Mouse (Mus musculus) liver, embryonic 13.5 days (tissue): Measurements from ENCODE around the gene Sept1. TPM values are rescaled to one million over a fixed set of nuclear protein-coding genes. Genes with fewer than 3 reads are reported as not detected.
A peak's percentile ranks its signal among the peaks of the same experiment; 100 is the strongest.

Experiments
- ATAC-seq: fragments of 200-750 bp; cut with Nextera tagmentation; 2 replicates; pipeline ENCODE4 v1.8.0; 2017; ENCODE audit warnings: low read depth, mild to moderate bottlenecking, moderate number of reproducible peaks, moderate library complexity
- DNase-seq: peaks from one replicate; pipeline ENCODE4 v3.0.0; 2022
- H3K27ac ChIP-seq: fragments of 300-500 bp; sonication (generic); 2 replicates; pipeline ENCODE4 v1.5.1; 2015; ENCODE audit warnings: moderate library complexity, mild to moderate bottlenecking, inconsistent platforms
- H3K27me3 ChIP-seq: fragments of 300-500 bp; sonication (generic); 2 replicates; pipeline ENCODE4 v1.6.1; 2015; ENCODE audit warnings: mild to moderate bottlenecking, inconsistent platforms
- H3K36me3 ChIP-seq: fragments of 300-500 bp; sonication (generic); 2 replicates; pipeline ENCODE4 v1.6.1; 2015; ENCODE audit warnings: mild to moderate bottlenecking, inconsistent platforms
- H3K4me1 ChIP-seq: fragments of 300-500 bp; sonication (generic); replicated peaks from 2 replicates; pipeline ENCODE4 v1.6.1; 2015; ENCODE audit warnings: inconsistent platforms
- H3K4me2 ChIP-seq: fragments of 300-500 bp; sonication (generic); 2 replicates; pipeline ENCODE4 v1.6.1; 2015; ENCODE audit warnings: inconsistent platforms, mild to moderate bottlenecking, moderate library complexity
- H3K4me3 ChIP-seq: fragments of 300-500 bp; sonication (generic); replicated peaks from 2 replicates; pipeline ENCODE4 v1.5.1; 2015; ENCODE audit warnings: mild to moderate bottlenecking, inconsistent platforms
- H3K9ac ChIP-seq: fragments of 300-500 bp; sonication (generic); 2 replicates; pipeline ENCODE4 v1.6.1; 2015; ENCODE audit warnings: mild to moderate bottlenecking, inconsistent platforms
- H3K9me3 ChIP-seq: fragments of 300-500 bp; sonication (generic); replicated peaks from 2 replicates; pipeline ENCODE4 v1.6.1; 2016; ENCODE audit warnings: inconsistent platforms
- WGBS: fragments of 180-500 bp; shearing (Covaris S2); methylation state at CpG from one replicate; pipeline ENCODE4 v1.1.7; 2015; ENCODE audit not compliant: insufficient replicate concordance; 5-methylcytosine and 5-hydroxymethylcytosine counted together
- polyA plus RNA-seq: library from polyadenylated mRNA; unstranded; fragments of >200 nt; fragmentation: Nextera tagmentation; extraction: Ambion mirVana; gene quantifications from 2 replicates; pipeline ENCODE4 v1.2.1, GENCODE M21; 2015

Sept1 gene
- polyA plus RNA-seq: 9.7 and 9.8 TPM in 2 replicates

DNA sequence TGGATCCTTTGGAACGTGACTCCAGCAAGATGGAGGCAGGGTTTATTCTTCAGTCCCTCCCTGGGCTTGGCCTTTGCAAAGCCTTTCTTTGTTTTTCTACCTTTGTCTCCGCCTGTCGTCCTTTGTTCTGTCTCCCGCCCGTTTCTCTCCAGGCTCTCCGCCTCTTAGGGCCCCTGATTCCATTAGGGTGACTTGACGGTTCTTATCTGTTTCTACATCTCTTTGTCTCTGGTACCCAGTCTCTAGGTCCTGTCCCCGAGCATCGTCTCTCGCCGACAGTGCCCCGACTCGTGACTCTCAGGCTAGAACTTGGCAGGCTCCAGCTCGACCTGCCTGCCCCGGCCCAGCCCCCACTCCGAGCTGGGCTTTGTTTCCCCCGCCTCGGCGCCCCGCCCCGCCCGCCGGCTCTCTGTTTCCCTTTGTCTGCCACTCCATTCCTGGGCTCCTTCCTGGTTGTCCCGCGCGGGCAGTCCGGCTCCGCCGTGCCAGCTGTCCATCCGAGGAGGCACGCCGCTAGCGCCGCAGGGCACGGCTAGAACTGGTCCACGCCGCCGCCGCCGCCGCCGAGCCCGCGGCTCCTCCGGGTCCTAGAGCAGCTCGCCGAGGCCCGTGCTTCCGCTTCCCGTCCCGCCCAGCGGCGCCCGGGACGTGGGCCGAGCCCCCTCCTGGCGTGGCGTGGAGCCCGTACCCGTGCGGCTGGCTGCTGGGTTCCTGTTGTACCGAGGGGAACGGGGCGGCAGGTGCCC is at the start of gene Sept1, which contains the start of gene Zfp553:
Gene Sept1, minus strand, starts transcription at position 509 of the 746 bp plus-strand sequence.
Gene Zfp553, plus strand, starts transcription at position 440 of the 746 bp plus-strand sequence.
- Histone ChIP-seq H3K27me3 (no peaks in the 10 kb centered on the region), H3K27ac (peak within 1 kb of the TSS; percentile 93), H3K4me3 (peak within 1 kb of the TSS; percentile 97), H3K4me1 (peaks cover 54% of the 10 kb centered on the region), H3K36me3 (peaks cover 40% of the 10 kb centered on the region), H3K9ac (peak within 1 kb of the TSS; percentile 96), H3K4me2 (peak within 1 kb of the TSS; percentile 89), H3K9me3 (no peaks in the 10 kb centered on the region)
- ATAC-seq (peak; percentile 86), DNase-seq (peak; percentile 73)
- under 1% methylated on average over 64 of the region's 64 CpGs for WGBS

DNA sequence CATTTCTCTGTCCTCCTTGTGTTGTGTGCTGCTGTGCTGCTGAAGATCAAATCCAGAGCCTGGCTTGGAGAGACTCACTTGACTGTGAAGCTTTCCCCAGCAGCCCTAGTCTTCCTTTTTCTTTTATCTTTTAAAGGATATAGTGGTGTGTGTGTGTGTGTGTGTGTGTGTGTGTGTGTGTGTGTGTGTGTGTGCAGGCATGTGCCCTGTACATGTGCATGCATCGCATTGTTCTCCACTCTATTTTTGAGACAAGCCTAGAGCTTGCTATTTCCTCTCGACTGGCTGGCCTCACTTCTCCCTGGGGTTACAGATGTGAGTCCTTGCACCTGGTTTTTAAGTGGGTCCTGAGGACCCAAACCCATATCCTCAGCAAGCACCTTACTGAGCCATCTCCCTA is 49.3 kb upstream of the Sept1 start:
- Histone ChIP-seq H3K4me3 (no peak overlapping the region), H3K4me1 (peaks cover 49% of the 10 kb centered on the region), H3K27ac (no peak overlapping the region), H3K4me2 (no peak overlapping the region), H3K27me3 (no peaks in the 10 kb centered on the region), H3K36me3 (no peaks in the 10 kb centered on the region), H3K9ac (no peak overlapping the region), H3K9me3 (no peaks in the 10 kb centered on the region)
- DNase-seq: no peak
- ATAC-seq: no peak
- 66% methylated on average over 2 of the region's 2 CpGs for WGBS

DNA sequence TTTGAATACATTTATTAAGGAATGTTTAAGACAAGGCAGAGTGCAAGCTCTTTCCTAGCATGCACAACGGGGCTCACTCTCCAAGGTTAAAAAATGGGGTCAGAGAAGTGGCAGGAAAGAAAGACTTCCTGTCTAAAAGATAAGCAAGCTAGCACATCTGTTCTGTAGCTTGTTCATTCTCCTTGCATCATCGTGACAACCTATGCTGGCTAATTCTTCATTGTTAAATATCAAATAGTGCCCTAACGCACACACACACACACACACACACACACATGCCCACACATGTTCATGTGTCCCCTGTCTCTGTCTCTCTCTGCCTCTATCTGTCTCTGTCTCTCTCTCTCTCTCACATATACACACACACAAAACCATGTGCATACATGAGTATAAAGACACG is 48.2 kb upstream of the Sept1 start:
- DNase-seq (no peak), ATAC-seq (no peak)
- Histone ChIP-seq H3K27ac (no peak overlapping the region), H3K36me3 (no peaks in the 10 kb centered on the region), H3K4me2 (no peak overlapping the region), H3K9me3 (no peaks in the 10 kb centered on the region), H3K27me3 (no peaks in the 10 kb centered on the region), H3K4me1 (peaks cover 51% of the 10 kb centered on the region), H3K9ac (no peak overlapping the region), H3K4me3 (no peak overlapping the region)
- 14% methylated on average over 4 of the region's 4 CpGs for WGBS

DNA sequence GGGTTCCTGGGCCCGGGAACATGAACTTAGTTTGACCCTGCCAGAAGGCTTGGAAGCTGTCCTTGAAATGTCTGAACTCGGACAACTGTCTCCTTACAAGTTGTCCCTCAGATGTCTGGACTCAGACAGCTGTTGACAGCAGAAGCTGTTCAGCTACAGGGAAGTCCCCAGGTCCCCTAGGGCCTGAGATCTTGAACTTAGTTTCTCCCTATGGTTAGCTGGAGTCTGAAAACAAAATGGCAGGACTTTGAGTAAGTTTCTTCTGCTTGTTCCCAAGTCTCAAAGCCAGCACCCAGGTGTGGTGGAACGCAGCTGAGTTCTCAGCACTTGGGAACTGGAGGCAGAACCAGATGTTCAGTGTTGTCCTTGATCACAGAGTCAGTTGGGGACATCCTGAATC is 47.2 kb upstream of the Sept1 start:
- 0 out of 2 replicates have a peak overlapping the region, but pooled peaks have one; percentile 1 for H3K27ac ChIP-seq
- 66% methylated on average over 3 of the region's 3 CpGs for WGBS

DNA sequence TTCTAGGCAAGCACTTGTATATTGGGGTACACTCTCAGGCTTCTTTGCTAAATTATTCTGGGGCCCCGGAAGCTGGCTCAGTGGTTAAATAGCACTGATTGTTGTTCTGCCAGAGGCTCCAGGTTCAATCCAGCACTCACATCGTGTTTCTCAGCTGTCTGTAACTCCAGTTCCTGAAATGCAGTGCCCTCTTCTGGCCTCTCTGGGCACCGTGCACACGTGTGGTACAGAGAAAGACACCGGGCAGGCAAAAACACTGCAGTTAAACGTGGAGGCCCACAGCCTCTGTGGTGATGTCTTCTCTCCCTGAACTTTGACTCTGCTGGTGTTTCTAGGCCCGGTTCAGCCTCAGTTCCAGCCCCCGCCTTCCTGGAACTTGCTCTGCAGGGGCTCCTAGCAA is 45.4 kb upstream of the Sept1 start:
- Histone ChIP-seq H3K27me3 (no peaks in the 10 kb centered on the region), H3K36me3 (no peaks in the 10 kb centered on the region), H3K4me1 (peaks cover 52% of the 10 kb centered on the region), H3K4me2 (no peak overlapping the region), H3K9me3 (no peaks in the 10 kb centered on the region), H3K27ac (peak overlapping the region; percentile 53; the same call in 1 of the 2 replicates), H3K4me3 (no peak overlapping the region), H3K9ac (peak overlapping the region; percentile 17; the same call in 1 of the 2 replicates)
- 11% methylated on average over 8 of the region's 8 CpGs for WGBS
- DNase-seq: peak; percentile 43
- ATAC-seq: no peak

More for the DNA sequence above, 47.2 kb upstream of the Sept1 start:
- DNase-seq (no peak), ATAC-seq (no peak)
- no peaks in the 10 kb centered on the region for H3K36me3 ChIP-seq
- no peak overlapping the region for H3K4me2 ChIP-seq
- no peaks in the 10 kb centered on the region for H3K9me3 ChIP-seq
- no peaks in the 10 kb centered on the region for H3K27me3 ChIP-seq
- peaks cover 47% of the 10 kb centered on the region for H3K4me1 ChIP-seq
- no peak overlapping the region for H3K9ac ChIP-seq
- no peak overlapping the region for H3K4me3 ChIP-seq

DNA sequence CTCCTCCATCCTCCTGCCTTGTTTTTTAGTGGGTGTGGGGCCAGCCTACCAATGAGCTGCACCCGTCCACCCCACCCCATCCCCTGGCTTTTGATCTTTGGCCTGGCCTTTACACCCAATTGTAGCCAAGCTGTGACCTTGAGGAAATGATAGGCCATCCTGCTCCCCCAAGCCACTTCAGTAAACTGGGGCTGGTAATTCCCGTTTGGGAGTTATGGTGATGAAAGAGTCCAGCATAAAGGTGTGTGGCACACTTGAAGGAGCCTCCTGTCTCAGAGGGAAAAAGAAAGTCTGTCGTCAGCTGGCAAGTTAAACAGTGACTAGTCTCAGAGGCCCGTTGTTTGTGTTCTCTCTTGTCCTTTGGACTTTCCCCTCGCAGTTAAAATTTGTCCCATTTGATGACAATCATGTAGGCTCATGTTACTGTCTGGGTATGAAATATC is 43.6 kb upstream of the Sept1 start:
- no peak for ATAC-seq
- WGBS: 65% methylated on average over 5 of the region's 5 CpGs
- Histone ChIP-seq H3K27ac (peak overlapping the region; percentile 68), H3K9ac (no peak overlapping the region), H3K4me3 (no peak overlapping the region), H3K4me2 (no peak overlapping the region), H3K4me1 (peaks cover 69% of the 10 kb centered on the region), H3K27me3 (no peaks in the 10 kb centered on the region), H3K9me3 (no peaks in the 10 kb centered on the region), H3K36me3 (peaks cover 13% of the 10 kb centered on the region)
- no peak for DNase-seq

DNA sequence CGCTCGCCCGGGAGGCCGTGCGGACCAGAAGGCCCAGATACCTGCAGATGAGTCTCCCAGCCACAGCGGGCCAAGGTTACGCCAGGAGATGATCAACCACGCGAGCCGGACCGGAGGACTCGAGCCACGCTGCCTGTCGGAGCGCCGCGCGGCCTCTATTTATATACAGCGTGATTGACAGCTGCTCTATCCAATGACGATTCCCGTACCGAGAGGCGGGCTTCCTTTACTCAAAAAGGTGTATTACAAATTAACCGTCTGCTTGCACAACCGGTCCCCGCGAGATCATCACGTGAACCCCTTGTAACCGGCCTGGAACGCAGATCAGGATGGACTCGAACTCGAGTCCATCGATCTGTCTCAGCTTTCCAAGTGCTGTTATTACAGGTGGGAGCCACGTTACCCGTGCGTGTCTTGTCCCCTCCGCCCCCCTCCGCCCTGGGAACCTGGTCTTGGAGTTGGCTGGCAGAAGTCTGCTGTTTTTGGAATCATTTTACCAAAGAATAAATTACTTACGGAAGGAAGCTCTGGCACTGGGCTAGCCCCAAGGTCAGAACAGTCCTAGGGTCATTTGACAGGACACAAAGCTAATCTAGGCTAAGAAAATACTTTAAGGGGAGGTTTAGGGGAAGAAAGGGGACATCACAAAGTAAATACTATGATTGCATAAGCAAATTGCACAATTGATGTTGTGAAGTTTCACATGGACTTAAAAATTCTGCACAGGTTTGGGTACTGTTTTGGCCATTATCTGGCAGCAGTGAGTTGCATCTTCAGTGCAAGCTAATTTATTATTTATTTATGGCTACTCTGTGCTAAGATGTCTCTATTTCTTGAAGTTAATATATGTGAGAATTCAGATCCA is 41.2 kb upstream of the Sept1 start, which contains the start of gene Sephs2:
Gene Sephs2, minus strand, starts transcription at position 131 of the 865 bp plus-strand sequence.
- Histone ChIP-seq H3K36me3 (peaks cover 33% of the 10 kb centered on the region), H3K4me3 (peak within 1 kb of the TSS; percentile 90), H3K27ac (peak within 1 kb of the TSS; percentile 88), H3K9me3 (no peaks in the 10 kb centered on the region), H3K9ac (peak within 1 kb of the TSS; percentile 96), H3K4me1 (peaks cover 64% of the 10 kb centered on the region), H3K4me2 (peak within 1 kb of the TSS; percentile 85), H3K27me3 (no peaks in the 10 kb centered on the region)
- ATAC-seq (peak; percentile 84), DNase-seq (peak; percentile 91)
- 2% methylated on average over 39 of the region's 39 CpGs for WGBS

DNA sequence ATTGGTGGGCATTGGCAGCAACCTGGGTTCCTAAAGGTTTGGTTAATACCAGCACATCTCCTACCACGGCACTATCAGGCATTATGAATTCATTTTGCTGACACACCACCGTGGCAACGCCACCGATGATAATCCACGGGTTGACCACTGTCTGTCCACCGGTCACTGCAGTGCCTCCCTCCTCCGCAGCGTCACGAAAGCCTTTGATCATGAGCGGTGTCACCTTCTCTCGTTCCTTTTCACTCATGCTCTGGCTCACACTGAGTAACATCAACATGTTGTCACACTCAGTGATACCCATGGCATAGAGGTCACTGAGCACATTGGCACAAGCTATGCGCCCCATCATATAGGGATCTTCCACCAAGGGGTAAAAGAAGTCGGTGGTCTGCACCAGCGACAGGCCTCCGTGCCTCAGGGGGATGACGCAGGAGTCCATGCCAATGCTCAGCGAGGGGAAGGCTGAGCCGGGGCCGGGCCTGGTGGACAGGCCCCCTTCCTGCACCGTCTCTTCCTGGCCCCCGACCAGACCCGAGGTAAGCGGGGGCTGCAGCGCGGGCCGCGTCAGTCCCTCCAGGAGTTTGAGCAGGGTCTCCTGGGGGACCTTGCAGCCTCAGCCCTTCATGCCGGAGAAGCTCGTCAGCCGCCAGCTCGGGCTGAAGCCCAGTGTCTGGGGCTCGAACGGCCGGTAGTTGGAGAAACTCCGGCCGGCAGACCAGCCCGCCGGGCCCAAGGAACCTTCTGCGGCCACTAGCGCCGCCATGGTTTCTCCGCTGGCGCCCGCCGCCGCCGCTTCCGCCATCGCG is 40.4 kb upstream of the Sept1 start:
- peak; percentile 43 for ATAC-seq
- no peaks in the 10 kb centered on the region for H3K27me3 ChIP-seq
- H3K36me3 ChIP-seq: peaks cover 39% of the 10 kb centered on the region
- peak overlapping the region; percentile 85 for H3K4me2 ChIP-seq
- 11% methylated on average over 50 of the region's 50 CpGs for WGBS
- H3K9me3 ChIP-seq: no peaks in the 10 kb centered on the region
- peak overlapping the region; percentile 90 for H3K4me3 ChIP-seq
- peaks cover 60% of the 10 kb centered on the region for H3K4me1 ChIP-seq
- peak overlapping the region; percentile 88 for H3K27ac ChIP-seq
- peak overlapping the region; percentile 96 for H3K9ac ChIP-seq
- DNase-seq: no peak

DNA sequence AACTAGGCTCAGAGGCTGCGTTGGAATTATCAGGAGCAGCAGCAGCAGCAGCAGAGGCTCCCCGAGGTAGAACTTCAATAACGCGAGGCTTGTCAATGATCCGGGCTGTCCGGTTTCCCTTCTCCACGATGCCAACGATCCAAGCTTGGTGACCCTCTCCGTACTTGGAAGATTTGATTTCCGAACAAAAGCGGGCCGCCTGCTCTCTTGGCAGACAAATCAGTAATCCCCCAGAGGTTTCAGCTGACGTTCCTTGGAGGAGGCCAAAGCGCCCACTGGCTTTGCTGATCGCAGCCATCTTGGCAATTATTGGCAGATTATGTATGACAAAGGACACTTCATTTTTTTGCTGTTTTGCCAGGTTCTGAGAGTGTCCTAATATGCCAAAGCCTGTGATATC is 39.6 kb upstream of the Sept1 start:
- peak overlapping the region; percentile 88; the same call in 1 of the 2 replicates for H3K27ac ChIP-seq
- no peak for DNase-seq

DNA sequence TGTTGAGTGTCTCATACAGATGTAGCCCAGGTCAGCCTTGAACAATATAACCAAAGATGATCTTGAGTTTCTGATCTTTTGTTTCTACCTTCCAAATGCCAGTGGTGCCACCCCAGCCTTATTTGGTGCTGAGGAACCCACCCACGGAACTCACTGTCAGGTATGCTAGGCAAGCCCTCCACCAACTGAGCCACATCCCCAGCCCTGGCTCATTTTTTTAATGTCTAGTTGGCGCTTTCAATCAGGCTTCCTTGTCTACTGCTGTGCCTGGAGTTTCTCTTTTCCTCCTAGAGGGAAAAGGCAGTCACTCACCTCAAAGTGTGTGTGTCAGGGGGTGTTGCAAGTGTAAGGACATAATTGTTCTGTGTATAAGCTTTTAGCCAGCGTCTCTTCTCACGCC is 38.2 kb upstream of the Sept1 start:
- Histone ChIP-seq H3K4me2 (peak overlapping the region; percentile 85), H3K9me3 (no peaks in the 10 kb centered on the region), H3K36me3 (peaks cover 42% of the 10 kb centered on the region), H3K4me1 (peaks cover 47% of the 10 kb centered on the region), H3K27ac (peak overlapping the region; percentile 44), H3K27me3 (no peaks in the 10 kb centered on the region), H3K4me3 (peak overlapping the region; percentile 90), H3K9ac (peak overlapping the region; percentile 8; the same call in 1 of the 2 replicates)
- 79% methylated on average over 4 of the region's 4 CpGs for WGBS
- no peak for DNase-seq
- ATAC-seq: no peak

More for the DNA sequence above, 39.6 kb upstream of the Sept1 start:
- H3K9me3 ChIP-seq: no peaks in the 10 kb centered on the region
- H3K4me3 ChIP-seq: peak overlapping the region; percentile 90
- H3K36me3 ChIP-seq: peaks cover 42% of the 10 kb centered on the region
- ATAC-seq: no peak
- WGBS: 86% methylated on average over 15 of the region's 15 CpGs
- peak overlapping the region; percentile 85 for H3K4me2 ChIP-seq
- H3K4me1 ChIP-seq: peaks cover 53% of the 10 kb centered on the region
- H3K27me3 ChIP-seq: no peaks in the 10 kb centered on the region
- H3K9ac ChIP-seq: peak overlapping the region; percentile 96
